Mouse (Mus musculus) liver, adult 2 months (tissue): ENCODE data around the gene Herc2. TPM values are rescaled to one million over a fixed set of nuclear protein-coding genes. Genes with fewer than 3 reads are reported as not detected.

Experiments
- DNase-seq: peaks from one replicate; pipeline ENCODE4 v3.0.0-alpha.2; 2011; ENCODE audit warnings: low read depth, low spot score; ENCODE audit errors: extremely low read depth
- H3K27ac ChIP-seq: fragments of 200-500 bp; replicated peaks from 2 replicates; pipeline ENCODE4 v1.5.1; 2012; ENCODE audit warnings: low read depth, mild to moderate bottlenecking, control low read depth, inconsistent platforms, low read length; ENCODE audit not compliant: insufficient read depth
- H3K27me3 ChIP-seq: fragments of 200-500 bp; 2 replicates; pipeline ENCODE4 v1.6.1; 2012; ENCODE audit warnings: mild to moderate bottlenecking, moderate library complexity, low read length, inconsistent platforms; ENCODE audit not compliant: control insufficient read depth, insufficient read depth
- H3K36me3 ChIP-seq: fragments of 200-500 bp; 2 replicates; pipeline ENCODE4 v1.6.1; 2012; ENCODE audit warnings: low read length, inconsistent platforms; ENCODE audit not compliant: control insufficient read depth, insufficient read depth
- H3K4me1 ChIP-seq: fragments of 200-500 bp; 2 replicates; pipeline ENCODE4 v1.6.1; 2011; ENCODE audit warnings: low read length; ENCODE audit not compliant: control insufficient read depth, insufficient read depth
- H3K4me3 ChIP-seq: fragments of 200-500 bp; 2 replicates; pipeline ENCODE4 v1.5.1; 2011; ENCODE audit warnings: low read depth, mild to moderate bottlenecking, control low read depth, low read length, moderate library complexity; ENCODE audit not compliant: insufficient read depth
- H3K79me2 ChIP-seq: fragments of 200-500 bp; 2 replicates; pipeline ENCODE4 v1.6.1; 2012; ENCODE audit warnings: inconsistent platforms, mild to moderate bottlenecking, low read length, moderate library complexity; ENCODE audit not compliant: control insufficient read depth, insufficient read depth
- H3K9ac ChIP-seq: fragments of 200-500 bp; 2 replicates; pipeline ENCODE4 v1.6.1; 2012; ENCODE audit warnings: low read depth, mild to moderate bottlenecking, control low read depth, inconsistent platforms, low read length
- CTCF ChIP-seq: fragments of 200-500 bp; IDR thresholded peaks from 2 replicates; pipeline ENCODE4 v1.5.1; 2011; ENCODE audit warnings: low read depth, low read length, control low read depth
- POLR2A ChIP-seq: fragments of 200-500 bp; IDR thresholded peaks from 2 replicates; pipeline ENCODE4 v1.6.1; 2011; ENCODE audit warnings: low read length, control low read depth; ENCODE audit not compliant: insufficient read depth; ENCODE audit errors: extremely low read depth
- WGBS: fragments of 180-500 bp; shearing (Covaris S2); methylation state at CpG from one replicate; pipeline ENCODE4 v1.1.7; 2018; 5-methylcytosine and 5-hydroxymethylcytosine counted together
- polyA plus RNA-seq: library from polyadenylated mRNA; depleted of rRNA; stranded (reverse); fragments of >200 nt; gene quantifications from 2 replicates; pipeline ENCODE4 v1.2.3, GENCODE M21; 2012
- total RNA-seq: library from RNA; depleted of rRNA; stranded (reverse); fragments of >200 nt; gene quantifications from 2 replicates; pipeline ENCODE4 v1.2.3, GENCODE M21; 2014

Herc2 gene
- total and polyA plus RNA-seq, 2 experiments: 9.8 to 15.9 TPM

- no peak overlapping the region for H3K27ac ChIP-seq
- H3K4me3 ChIP-seq: no peak overlapping the region
- no peaks in the 10 kb centered on the region for H3K4me1 ChIP-seq
- H3K9ac ChIP-seq: no peak overlapping the region
- no peaks in the 10 kb centered on the region for H3K79me2 ChIP-seq
- WGBS: 94% methylated on average over 4 of the region's 4 CpGs
- H3K36me3 ChIP-seq: peaks cover 37% of the 10 kb centered on the region
- TF ChIP-seq POLR2A (no peak), CTCF (no peak)
- no peak for DNase-seq
- no peaks in the 10 kb centered on the region for H3K27me3 ChIP-seq
These were observed 113.3 kb downstream of the Herc2 start for GRCm38 (mm10) chr7:56163316-56163715.

- Histone ChIP-seq H3K27ac (no peak overlapping the region), H3K79me2 (no peaks in the 10 kb centered on the region; the same call in 1 of the 2 replicates), H3K36me3 (peaks cover 41% of the 10 kb centered on the region), H3K4me3 (no peak overlapping the region), H3K27me3 (no peaks in the 10 kb centered on the region), H3K4me1 (no peaks in the 10 kb centered on the region), H3K9ac (no peak overlapping the region)
- WGBS: 86% methylated on average over 7 of the region's 7 CpGs
- no peak for TF ChIP-seq CTCF
- no peak for TF ChIP-seq POLR2A
- DNase-seq: no peak
These were observed 118.7 kb downstream of the Herc2 start for GRCm38 (mm10) chr7:56168713-56169112.

- peaks cover 36% of the 10 kb centered on the region for H3K36me3 ChIP-seq
- H3K9ac ChIP-seq: no peak overlapping the region
- no peak for TF ChIP-seq POLR2A
- TF ChIP-seq CTCF: no peak
- H3K79me2 ChIP-seq: peaks cover 2% of the 10 kb centered on the region; the same call in 1 of the 2 replicates
- 80% methylated on average over 3 of the region's 3 CpGs for WGBS
- no peak overlapping the region for H3K4me3 ChIP-seq
- H3K4me1 ChIP-seq: no peaks in the 10 kb centered on the region
- no peaks in the 10 kb centered on the region for H3K27me3 ChIP-seq
- no peak overlapping the region for H3K27ac ChIP-seq
- DNase-seq: no peak
These were observed 127.4 kb downstream of the Herc2 start for GRCm38 (mm10) chr7:56177371-56177770.

GRCm38 (mm10) chr7:56191041-56191440 lies 141.0 kb downstream of the Herc2 start:
- Histone ChIP-seq H3K27me3 (no peaks in the 10 kb centered on the region), H3K9ac (no peak overlapping the region), H3K4me1 (no peaks in the 10 kb centered on the region), H3K36me3 (peaks cover 59% of the 10 kb centered on the region), H3K27ac (no peak overlapping the region), H3K4me3 (no peak overlapping the region), H3K79me2 (no peaks in the 10 kb centered on the region)
- whole genome bisulfite sequencing: 99% methylated on average over 6 of the region's 6 CpGs
- DNase-seq: no peak
- no peak for TF ChIP-seq POLR2A
- TF ChIP-seq CTCF: no peak

GRCm38 (mm10) chr7:56191661-56192060 lies 141.7 kb downstream of the Herc2 start:
- Histone ChIP-seq H3K36me3 (peaks cover 59% of the 10 kb centered on the region), H3K79me2 (no peaks in the 10 kb centered on the region), H3K9ac (no peak overlapping the region), H3K4me1 (no peaks in the 10 kb centered on the region), H3K4me3 (no peak overlapping the region), H3K27ac (no peak overlapping the region), H3K27me3 (no peaks in the 10 kb centered on the region)
- no peak for DNase-seq
- TF ChIP-seq POLR2A (no peak), CTCF (no peak)
- WGBS: 86% methylated on average over 4 of the region's 4 CpGs

- WGBS: 94% methylated on average over 10 of the region's 10 CpGs
- Histone ChIP-seq H3K4me1 (no peaks in the 10 kb centered on the region), H3K4me3 (no peak overlapping the region), H3K27me3 (no peaks in the 10 kb centered on the region), H3K27ac (no peak overlapping the region), H3K36me3 (peaks cover 84% of the 10 kb centered on the region), H3K9ac (no peak overlapping the region), H3K79me2 (no peaks in the 10 kb centered on the region)
- no peak for DNase-seq
- TF ChIP-seq POLR2A (no peak), CTCF (no peak)
These were observed 151.7 kb downstream of the Herc2 start for GRCm38 (mm10) chr7:56201483-56202218.
